Comparison of ENCODE assay signal across 8 mouse cellular contexts in the genomic region with DNA sequence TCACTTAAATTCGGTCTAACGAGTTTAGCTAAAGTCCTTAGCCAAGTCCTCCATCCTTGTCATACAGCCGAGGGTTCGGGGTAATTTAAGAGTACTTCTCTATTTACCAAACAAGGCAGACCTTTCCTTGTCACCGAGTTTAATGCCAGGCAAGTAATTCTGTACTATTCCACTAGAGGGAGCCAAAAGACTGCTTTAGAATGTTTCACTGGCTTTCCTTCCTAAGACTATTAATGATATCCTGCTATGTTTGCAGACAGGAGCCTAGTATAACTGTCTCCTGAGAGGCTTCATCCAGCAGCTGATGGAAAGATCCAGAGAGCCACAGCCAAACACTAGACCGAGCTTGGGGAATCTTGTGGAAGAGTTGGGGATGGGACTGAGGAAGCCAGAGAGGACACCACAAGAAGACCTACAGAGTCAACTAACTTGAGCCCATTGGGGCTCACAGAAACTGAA. TPM values are rescaled to one million over a fixed set of nuclear protein-coding genes. Genes with fewer than 3 reads are reported as not detected.
DNase-seq lines count a peak whose midpoint lies in the region; ATAC-seq and TF ChIP-seq lines count a peak whose summit lies in the region.

No protein-coding gene starts in this region.

- peak overlapping the region; percentile 37 for H3K4me3 ChIP-seq in forebrain, postnatal 0 days (ENCODE audit: low read depth, low read length)
- H3K4me3 ChIP-seq in limb, embryonic 12.5 days (replicated peaks), result no peak overlapping the region
- H3K4me3 ChIP-seq in midbrain, embryonic 16.5 days (ENCODE audit: low read depth, low read length), result peak overlapping the region; percentile 35

- intact Hi-C loops in gastrocnemius, postnatal 36 days (cut with DNase I), result loop anchor here (2.0 to 5.0 kb wide), 3 partner anchors 106 to 504 kb away; no protein-coding TSS in a partner anchor

- ATAC-seq in forebrain, postnatal 0 days, result peak; percentile 79
- peak; percentile 78 for ATAC-seq in inflammation-experienced regulatory T-cells, adult 6 months
- ATAC-seq in limb, embryonic 12.5 days (ENCODE audit: insufficient number of reproducible peaks, insufficient read depth, low FRiP score, low TSS enrichment, low read depth), result no peak
- ATAC-seq in midbrain, embryonic 16.5 days, result peak; percentile 81

- H3K9ac ChIP-seq in forebrain, postnatal 0 days, result no peak overlapping the region
- no peak overlapping the region for H3K9ac ChIP-seq in limb, embryonic 12.5 days (replicated peaks)
- peak overlapping the region; percentile 36 for H3K9ac ChIP-seq in midbrain, embryonic 16.5 days (ENCODE audit: low read depth, low read length)

- no peak overlapping the region for H3K27ac ChIP-seq in forebrain, postnatal 0 days (ENCODE audit: low read depth, low read length)
- H3K27ac ChIP-seq in limb, embryonic 12.5 days, result no peak overlapping the region
- no peak overlapping the region for H3K27ac ChIP-seq in midbrain, embryonic 16.5 days (ENCODE audit: low read length)

- no peaks in the 10 kb centered on the region for H3K9me3 ChIP-seq in forebrain, postnatal 0 days (ENCODE audit: low read length)
- no peaks in the 10 kb centered on the region for H3K9me3 ChIP-seq in limb, embryonic 12.5 days
- H3K9me3 ChIP-seq in midbrain, embryonic 16.5 days (replicated peaks; ENCODE audit: control insufficient read depth, low read length, poor library complexity, severe bottlenecking), result no peaks in the 10 kb centered on the region

- no peaks in the 10 kb centered on the region for H3K4me1 ChIP-seq in forebrain, postnatal 0 days (ENCODE audit: insufficient read depth)
- H3K4me1 ChIP-seq in limb, embryonic 12.5 days (replicated peaks), result no peaks in the 10 kb centered on the region
- H3K4me1 ChIP-seq in midbrain, embryonic 16.5 days (ENCODE audit: control insufficient read depth, insufficient read depth, low read length), result 0 out of 2 replicates have a peak, but pooled peaks cover 4% of the 10 kb centered on the region

- TF ChIP-seq CTCF in forebrain, postnatal 0 days (IDR thresholded peaks at IDR 0.05; ENCODE audit: low read depth), result peak; percentile 87

- H3K4me2 ChIP-seq in forebrain, postnatal 0 days (ENCODE audit: low read depth), result peak overlapping the region; percentile 60
- H3K4me2 ChIP-seq in limb, embryonic 12.5 days, result peak overlapping the region; percentile 42
- peak overlapping the region; percentile 55 for H3K4me2 ChIP-seq in midbrain, embryonic 16.5 days (ENCODE audit: low read length)

- DNase-seq in urinary bladder, postnatal 25 days (ENCODE audit: low spot score), result peak; percentile 13
- no peak for DNase-seq in urinary bladder, postnatal 4 days (ENCODE audit: low spot score in 2 of 2)
- DNase-seq in cerebellum, adult 8-10 months, result peak; percentile 47
- peak; percentile 92 for DNase-seq in forebrain, postnatal 0 days
- DNase-seq in gastrocnemius, postnatal 36 days, result no peak

- no peaks in the 10 kb centered on the region for H3K27me3 ChIP-seq in forebrain, postnatal 0 days (ENCODE audit: insufficient read depth, low read length)
- H3K27me3 ChIP-seq in limb, embryonic 12.5 days, result peaks cover 32% of the 10 kb centered on the region
- H3K27me3 ChIP-seq in midbrain, embryonic 16.5 days (ENCODE audit: control insufficient read depth, insufficient read depth, low read depth, low read length), result peaks cover 9% of the 10 kb centered on the region; the same call in 1 of the 2 replicates

- 3% methylated on average over 6 of the region's 6 CpGs for WGBS in forebrain, postnatal 0 days
- WGBS in limb, embryonic 12.5 days, result 4% methylated on average over 6 of the region's 6 CpGs
- 2% methylated on average over 6 of the region's 6 CpGs for WGBS in midbrain, embryonic 16.5 days

- H3K36me3 ChIP-seq in forebrain, postnatal 0 days (ENCODE audit: insufficient read depth), result no peaks in the 10 kb centered on the region
- H3K36me3 ChIP-seq in limb, embryonic 12.5 days, result no peaks in the 10 kb centered on the region
- H3K36me3 ChIP-seq in midbrain, embryonic 16.5 days (ENCODE audit: control insufficient read depth, insufficient read depth, low read length), result no peaks in the 10 kb centered on the region

RNA-seq across cellular contexts. Expression of gene Ptf1a, which starts 30.4 kb away (rescaled TPM):
- total RNA-seq in forebrain, postnatal 0 days (2014; rRNA removed), result not detected in 2 replicates
- not detected in 2 replicates for polyA plus RNA-seq in forebrain, postnatal 0 days (2015; fragmentation: Nextera tagmentation; extraction: Ambion mirVana)
- polyA plus RNA-seq in inflammation-experienced regulatory T-cells, adult 6 months (2017; shearing (Covaris generic)), result not detected
- not detected in 2 replicates for polyA plus RNA-seq in limb, embryonic 12.5 days (2016; fragmentation: Nextera tagmentation; extraction: Ambion mirVana)
- polyA plus RNA-seq in midbrain, embryonic 16.5 days (2015; fragmentation: Nextera tagmentation; extraction: Ambion mirVana), result 0.14 TPM in 1 of 2 replicates, not detected in the other
- not detected for total RNA-seq in gastrocnemius, postnatal 36 days (2021)

RNA-seq across cellular contexts. Expression of gene Msrb2, which starts 43.9 kb away (rescaled TPM):
- 7.1 and 8.6 TPM in 2 replicates for total RNA-seq in forebrain, postnatal 0 days (2014; rRNA removed)
- polyA plus RNA-seq in forebrain, postnatal 0 days (2015; fragmentation: Nextera tagmentation; extraction: Ambion mirVana), result 8.7 and 9.0 TPM in 2 replicates
- polyA plus RNA-seq in inflammation-experienced regulatory T-cells, adult 6 months (2017; shearing (Covaris generic)), result 10 to 100 TPM in 2 of 3 experiments, 1 to 10 TPM in 1; 7.5 to 24.0 (median 21.0) TPM
- 23.5 and 28.9 TPM in 2 replicates for polyA plus RNA-seq in limb, embryonic 12.5 days (2016; fragmentation: Nextera tagmentation; extraction: Ambion mirVana)
- polyA plus RNA-seq in midbrain, embryonic 16.5 days (2015; fragmentation: Nextera tagmentation; extraction: Ambion mirVana), result 6.7 TPM in 2 replicates
- total RNA-seq in gastrocnemius, postnatal 36 days (2021), result 10 to 100 TPM; 14.7 to 16.3 TPM

Comparison
In these comparisons a context has a peak if more than half of its experiments do, and no peak if none do; other contexts are left out.
1. DNase-seq: peak in urinary bladder, postnatal 25 days (single experiment), cerebellum, adult 8-10 months (single experiment) and forebrain, postnatal 0 days (single experiment); none in urinary bladder, postnatal 4 days (0 of 2) and gastrocnemius, postnatal 36 days (0 of 2).
2. Peak in every context shown above with its lines, with median percentiles within 50 percentile points of each other: H3K4me2 ChIP-seq.